11 mouse cellular contexts compared by ENCODE assay signal in the genomic region with DNA sequence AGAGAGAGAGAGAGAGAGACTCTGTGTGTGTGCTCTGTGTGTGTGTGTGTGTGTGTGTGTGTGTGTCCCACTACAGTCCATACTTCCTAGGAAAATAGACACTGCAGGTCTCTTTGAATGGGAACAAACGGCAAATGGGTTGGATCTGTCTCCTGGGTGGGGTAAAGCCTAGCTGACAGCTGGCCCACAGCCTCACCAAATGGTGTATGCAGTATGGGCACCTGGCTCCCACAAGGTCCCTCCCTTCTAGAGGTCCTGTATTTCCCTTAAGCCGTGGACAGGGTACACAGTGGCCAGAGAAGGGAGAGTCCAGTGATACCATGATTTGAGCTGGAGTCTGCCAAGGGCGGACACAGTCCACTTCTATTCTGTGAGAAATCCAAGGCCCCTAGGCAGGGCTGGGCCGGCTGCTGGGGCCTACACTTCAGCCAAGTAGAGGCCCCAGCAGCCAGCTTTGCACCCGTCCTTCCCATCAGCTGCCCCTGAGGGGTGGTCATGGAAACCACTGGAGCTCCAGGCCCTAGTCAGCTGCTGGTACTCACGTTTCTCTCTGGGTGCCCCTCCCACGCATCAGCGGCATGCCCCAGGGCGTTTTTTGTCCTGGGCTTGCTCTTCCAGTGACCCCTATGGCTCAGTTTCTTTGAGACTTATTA. TPM values are rescaled to one million over a fixed set of nuclear protein-coding genes. Genes with fewer than 3 reads are reported as not detected.
DNase-seq lines count a peak whose midpoint lies in the region; ATAC-seq and TF ChIP-seq lines count a peak whose summit lies in the region.
"Had no signal": no experiment of that assay in that cellular context is flagged by ENCODE, and none has a peak within 500 bp of the region (broad histone marks: within the 10 kb centered on the region; RNA-seq: fewer than 3 reads in every experiment).

No protein-coding gene starts in this region.

- H3K4me2 ChIP-seq in stomach, embryonic 15.5 days = no peak overlapping the region
- no peak overlapping the region for H3K4me2 ChIP-seq in stomach, postnatal 0 days (replicated peaks; ENCODE audit: low read depth)
- H3K4me2 ChIP-seq in neural tube, embryonic 15.5 days = no peak overlapping the region

- H3K9ac ChIP-seq in stomach, embryonic 15.5 days = no peak overlapping the region
- H3K9ac ChIP-seq in stomach, postnatal 0 days (ENCODE audit: low read length) = no peak overlapping the region
- no peak overlapping the region for H3K9ac ChIP-seq in neural tube, embryonic 15.5 days (replicated peaks)

- ATAC-seq in stomach, embryonic 15.5 days (ENCODE audit: insufficient read depth, low FRiP score, low read depth) = no peak
- no peak for ATAC-seq in stomach, postnatal 0 days (ENCODE audit: low FRiP score, low TSS enrichment)
- ATAC-seq in neural tube, embryonic 15.5 days (ENCODE audit: low FRiP score) = no peak

- H3K4me1 ChIP-seq in heart, embryonic 10.5 days = peaks cover 40% of the 10 kb centered on the region
- peaks cover 16% of the 10 kb centered on the region for H3K4me1 ChIP-seq in stomach, embryonic 15.5 days
- no peaks in the 10 kb centered on the region for H3K4me1 ChIP-seq in stomach, postnatal 0 days (replicated peaks; ENCODE audit: control insufficient read depth, insufficient read depth)
- H3K4me1 ChIP-seq in limb, embryonic 10.5 days = peaks cover 40% of the 10 kb centered on the region
- H3K4me1 ChIP-seq in neural tube, embryonic 15.5 days = peaks cover 17% of the 10 kb centered on the region

- H3K9me3 ChIP-seq in heart, embryonic 10.5 days = no peaks in the 10 kb centered on the region
- H3K9me3 ChIP-seq in stomach, embryonic 15.5 days = no peaks in the 10 kb centered on the region
- no peaks in the 10 kb centered on the region for H3K9me3 ChIP-seq in stomach, postnatal 0 days (ENCODE audit: control insufficient read depth, low read length)
- no peaks in the 10 kb centered on the region for H3K9me3 ChIP-seq in limb, embryonic 10.5 days (replicated peaks)
- H3K9me3 ChIP-seq in neural tube, embryonic 15.5 days (replicated peaks) = no peaks in the 10 kb centered on the region

- H3K27me3 ChIP-seq in heart, embryonic 10.5 days (ENCODE audit: insufficient read depth, poor library complexity, severe bottlenecking) = no peaks in the 10 kb centered on the region; the same call in none of the 2 replicates
- H3K27me3 ChIP-seq in stomach, embryonic 15.5 days (replicated peaks) = no peaks in the 10 kb centered on the region
- H3K27me3 ChIP-seq in stomach, postnatal 0 days (ENCODE audit: control insufficient read depth, insufficient read depth, low read length) = no peaks in the 10 kb centered on the region
- peaks cover 5% of the 10 kb centered on the region; the same call in 1 of the 2 replicates for H3K27me3 ChIP-seq in limb, embryonic 10.5 days (ENCODE audit: low read depth, poor library complexity, severe bottlenecking)
- H3K27me3 ChIP-seq in neural tube, embryonic 15.5 days (replicated peaks) = no peaks in the 10 kb centered on the region

- H3K36me3 ChIP-seq in heart, embryonic 10.5 days = no peaks in the 10 kb centered on the region
- no peaks in the 10 kb centered on the region for H3K36me3 ChIP-seq in stomach, embryonic 15.5 days
- H3K36me3 ChIP-seq in stomach, postnatal 0 days (ENCODE audit: control insufficient read depth, insufficient read depth, low read length) = no peaks in the 10 kb centered on the region
- H3K36me3 ChIP-seq in limb, embryonic 10.5 days = no peaks in the 10 kb centered on the region
- H3K36me3 ChIP-seq in neural tube, embryonic 15.5 days = no peaks in the 10 kb centered on the region

- DNase-seq in heart, embryonic 10.5 days (ENCODE audit: low spot score) = no peak
- DNase-seq in heart, adult 9 months (ENCODE audit: low spot score in 2 of 2) = no peak
- DNase-seq in stomach, postnatal 0 days (ENCODE audit: low spot score) = no peak
- DNase-seq in limb, embryonic 10.5 days (ENCODE audit: low spot score) = no peak
- no peak for DNase-seq in urinary bladder, adult 2 months (ENCODE audit: low spot score)
- DNase-seq in thymus, postnatal 36 days = no peak
- DNase-seq: cerebellum, adult 8-10 months had no signal

- no peak for TF ChIP-seq CTCF in stomach, postnatal 0 days (IDR thresholded peaks at IDR 0.05; ENCODE audit: low read depth)

- TF ChIP-seq EP300 in stomach, postnatal 0 days (optimal IDR thresholded peaks at IDR 0.05) = no peak

- peak overlapping the region; percentile 10; the same call in 1 of the 2 replicates for H3K27ac ChIP-seq in heart, embryonic 10.5 days
- H3K27ac ChIP-seq in stomach, embryonic 15.5 days = peak overlapping the region; percentile 7; the same call in 1 of the 2 replicates
- H3K27ac ChIP-seq in stomach, postnatal 0 days (replicated peaks) = no peak overlapping the region
- peak overlapping the region; percentile 57 for H3K27ac ChIP-seq in limb, embryonic 10.5 days
- H3K27ac ChIP-seq in neural tube, embryonic 15.5 days (replicated peaks) = peak overlapping the region; percentile 63; the same call in 1 of the 2 replicates

- 44% methylated on average over 9 of the region's 9 CpGs for WGBS in heart, embryonic 10.5 days
- WGBS in stomach, embryonic 15.5 days = 37% methylated on average over 9 of the region's 9 CpGs
- 45% methylated on average over 9 of the region's 9 CpGs for WGBS in stomach, postnatal 0 days
- 35% methylated on average over 9 of the region's 9 CpGs for WGBS in limb, embryonic 10.5 days
- 27% methylated on average over 9 of the region's 9 CpGs for WGBS in neural tube, embryonic 15.5 days

- H3K4me3 ChIP-seq in heart, embryonic 10.5 days = no peak overlapping the region
- no peak overlapping the region for H3K4me3 ChIP-seq in stomach, embryonic 15.5 days (replicated peaks)
- H3K4me3 ChIP-seq in stomach, postnatal 0 days (ENCODE audit: low read depth, low read length) = no peak overlapping the region
- H3K4me3 ChIP-seq in limb, embryonic 10.5 days = no peak overlapping the region
- H3K4me3 ChIP-seq in neural tube, embryonic 15.5 days (replicated peaks) = no peak overlapping the region

RNA-seq across cellular contexts. Expression of a gene that starts 24.9 kb away (rescaled TPM):
- polyA plus RNA-seq in heart, embryonic 10.5 days (2016; fragmentation: Nextera tagmentation; extraction: Ambion mirVana) = 13.2 and 16.6 TPM in 2 replicates
- polyA plus RNA-seq in stomach, embryonic 15.5 days (2015; fragmentation: Nextera tagmentation; extraction: Ambion mirVana) = 16.1 and 17.9 TPM in 2 replicates
- polyA plus RNA-seq in stomach, postnatal 0 days (2015; fragmentation: Nextera tagmentation; extraction: Ambion mirVana) = 4.8 and 5.6 TPM in 2 replicates
- polyA plus RNA-seq in limb, embryonic 10.5 days (2016; fragmentation: Nextera tagmentation; extraction: Ambion mirVana) = 8.5 and 11.8 TPM in 2 replicates
- polyA plus RNA-seq in neural tube, embryonic 15.5 days (2015; fragmentation: Nextera tagmentation; extraction: Ambion mirVana) = 11.7 and 22.6 TPM in 2 replicates
- polyA plus RNA-seq in urinary bladder, adult 2 months (2012; rRNA removed) = 21.4 and 33.4 TPM in 2 replicates

RNA-seq across cellular contexts. Expression of a gene that starts 38.4 kb away (rescaled TPM):
- polyA plus RNA-seq in heart, embryonic 10.5 days (2016; fragmentation: Nextera tagmentation; extraction: Ambion mirVana) = 164 and 186 TPM in 2 replicates
- polyA plus RNA-seq in stomach, embryonic 15.5 days (2015; fragmentation: Nextera tagmentation; extraction: Ambion mirVana) = 121 and 128 TPM in 2 replicates
- 49.7 and 54.3 TPM in 2 replicates for polyA plus RNA-seq in stomach, postnatal 0 days (2015; fragmentation: Nextera tagmentation; extraction: Ambion mirVana)
- polyA plus RNA-seq in limb, embryonic 10.5 days (2016; fragmentation: Nextera tagmentation; extraction: Ambion mirVana) = 96.5 and 97.2 TPM in 2 replicates
- 76.5 and 94.1 TPM in 2 replicates for polyA plus RNA-seq in neural tube, embryonic 15.5 days (2015; fragmentation: Nextera tagmentation; extraction: Ambion mirVana)
- 155 and 208 TPM in 2 replicates for polyA plus RNA-seq in urinary bladder, adult 2 months (2012; rRNA removed)

RNA-seq across cellular contexts. Expression of a gene that starts 45.1 kb away (rescaled TPM):
- not detected in 2 replicates for polyA plus RNA-seq in heart, embryonic 10.5 days (2016; fragmentation: Nextera tagmentation; extraction: Ambion mirVana)
- polyA plus RNA-seq in stomach, embryonic 15.5 days (2015; fragmentation: Nextera tagmentation; extraction: Ambion mirVana) = not detected in 2 replicates
- polyA plus RNA-seq in stomach, postnatal 0 days (2015; fragmentation: Nextera tagmentation; extraction: Ambion mirVana) = 0.18 TPM in 1 of 2 replicates, not detected in the other
- polyA plus RNA-seq in limb, embryonic 10.5 days (2016; fragmentation: Nextera tagmentation; extraction: Ambion mirVana) = not detected in 2 replicates
- polyA plus RNA-seq in neural tube, embryonic 15.5 days (2015; fragmentation: Nextera tagmentation; extraction: Ambion mirVana) = not detected in 2 replicates
- not detected in 2 replicates for polyA plus RNA-seq in urinary bladder, adult 2 months (2012; rRNA removed)
- polyA plus RNA-seq: C2C12; gonadal fat pad, adult 2 months had no signal
